Mouse (Mus musculus) erythroblast, adult 5-6 weeks (primary cell): Measurements from ENCODE around the gene C1ql3. TPM values are rescaled to one million over a fixed set of nuclear protein-coding genes. Genes with fewer than 3 reads are reported as not detected.

Experiments used
- ATAC-seq: replicated peaks from 2 replicates; pipeline ENCODE4 v1.8.0; 2016; ENCODE audit warnings: moderate number of reproducible peaks, mild to moderate bottlenecking, moderate TSS enrichment, inconsistent platforms; ENCODE audit not compliant: poor library complexity, low FRiP score, severe bottlenecking
- total RNA-seq, 2 experiments: library from RNA; stranded (forward) in 1 of 2; stranded (reverse) in 1 of 2; fragments of 150-400 nt in 1 of 2; fragments of 200-764, 138-1000 nt in 1 of 2; gene quantifications; 2 replicates each; pipeline versions ENCODE4 v1.2.3 to v1.2.4; 2015 to 2017; ENCODE audit warnings: low replicate concordance in 2 of 2

Gene C1ql3
- total RNA-seq (2015; ENCODE audit: low replicate concordance) (not detected in 2 replicates), total RNA-seq (2017; ENCODE audit: low replicate concordance) (not detected in 2 replicates)

GRCm38 (mm10) chr2:13011472-13011871, at the start of gene C1ql3:
Gene C1ql3, minus strand, starts transcription at chr2:13011806.
- no peak for ATAC-seq

GRCm38 (mm10) chr2:13060426-13061170, 49.0 kb upstream of the C1ql3 start:
- ATAC-seq = no peak

GRCm38 (mm10) chr2:13048649-13049048, 37.0 kb upstream of the C1ql3 start:
- no peak for ATAC-seq

- no peak for ATAC-seq
These were observed 32.9 kb upstream of the C1ql3 start for GRCm38 (mm10) chr2:13044555-13044954.

- no peak for ATAC-seq
These were observed 28.2 kb upstream of the C1ql3 start for GRCm38 (mm10) chr2:13039785-13040184.

GRCm38 (mm10) chr2:13038772-13039171, 27.2 kb upstream of the C1ql3 start:
- ATAC-seq = no peak

- ATAC-seq = no peak
These were observed 7.3 kb upstream of the C1ql3 start for GRCm38 (mm10) chr2:13018861-13019260.

GRCm38 (mm10) chr2:13018382-13018781, 6.8 kb upstream of the C1ql3 start:
- ATAC-seq = no peak

- no peak for ATAC-seq
These were observed 367 bp upstream of the C1ql3 start for GRCm38 (mm10) chr2:13011973-13012372.

GRCm38 (mm10) chr2:13010460-13011341, 905 bp downstream of the C1ql3 start:
- ATAC-seq = no peak

- no peak for ATAC-seq
These were observed 1.6 kb downstream of the C1ql3 start for GRCm38 (mm10) chr2:13010030-13010459.

- ATAC-seq = no peak
These were observed 2.2 kb downstream of the C1ql3 start for GRCm38 (mm10) chr2:13009261-13009972.

GRCm38 (mm10) chr2:13008433-13008832, 3.2 kb downstream of the C1ql3 start:
- no peak for ATAC-seq

- no peak for ATAC-seq
These were observed 11.6 kb downstream of the C1ql3 start for GRCm38 (mm10) chr2:13000026-13000425.

- no peak for ATAC-seq
These were observed 26.5 kb downstream of the C1ql3 start for GRCm38 (mm10) chr2:12984901-12985732.

- ATAC-seq = no peak
These were observed 32.8 kb downstream of the C1ql3 start for GRCm38 (mm10) chr2:12978771-12979170.

GRCm38 (mm10) chr2:12977367-12977766, 34.2 kb downstream of the C1ql3 start:
- no peak for ATAC-seq

GRCm38 (mm10) chr2:12973752-12974151, 37.9 kb downstream of the C1ql3 start:
- ATAC-seq = no peak

- ATAC-seq = no peak
These were observed 41.4 kb downstream of the C1ql3 start for GRCm38 (mm10) chr2:12970049-12970724.
